Mouse (Mus musculus): ENCODE measurements around the gene Olfr1167. TPM values are rescaled to one million over a fixed set of nuclear protein-coding genes. Genes with fewer than 3 reads are reported as not detected.
"Not testable (repeated sequence)": the region's sequence is repeated elsewhere in the genome, so short reads cannot be mapped to it uniquely, and the experiment has no call there.

Olfr1167 gene
- not detected in 2 replicates for total RNA-seq (2017)

DNA sequence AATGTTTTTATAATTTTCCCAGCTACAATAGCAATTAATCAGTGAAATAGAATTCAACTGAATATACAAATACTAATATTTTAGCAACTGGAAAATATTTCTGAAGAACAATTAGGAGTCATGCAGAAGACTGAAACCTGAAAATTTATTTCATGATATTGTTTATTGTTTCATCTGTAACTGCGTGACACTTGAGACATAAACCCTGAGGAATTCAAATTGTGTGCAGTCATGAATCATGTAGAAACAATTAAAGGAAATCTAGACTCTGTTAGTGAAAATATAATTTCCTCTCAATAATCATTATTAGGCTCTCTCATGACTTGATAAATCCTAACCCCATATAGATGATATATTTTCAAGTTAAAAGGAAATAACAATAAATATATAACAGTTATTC, at the start of gene Olfr1167:
Gene Olfr1167, minus strand, starts transcription at position 101 of the 400 bp plus-strand sequence.
- not testable (repeated sequence) for ATAC-seq (ENCODE audit: extremely low read depth, insufficient number of reproducible peaks, low FRiP score, poor library complexity, severe bottlenecking)

DNA sequence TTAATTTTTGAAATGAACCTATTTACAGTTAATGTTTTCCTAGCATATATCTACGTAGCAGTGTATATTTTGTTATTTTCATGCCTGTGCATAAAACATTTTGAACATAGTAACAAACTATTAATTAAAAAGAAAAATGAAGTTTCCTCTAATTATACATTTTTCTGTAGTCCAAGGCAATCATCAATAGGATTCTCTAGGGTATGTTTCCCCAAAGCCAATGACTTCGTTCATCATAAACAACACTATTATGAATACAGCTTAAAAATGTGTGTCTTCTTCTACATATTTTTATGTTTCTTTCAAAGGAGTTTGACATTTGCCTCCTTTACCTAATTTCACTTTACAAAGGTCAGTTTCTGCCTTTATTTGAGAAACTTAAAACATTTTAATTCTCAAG, 26.6 kb upstream of the Olfr1167 start, which contains the start of gene Olfr1168:
Gene Olfr1168, plus strand, starts transcription at position 301 of the 400 bp plus-strand sequence.
- no peak for ATAC-seq (ENCODE audit: extremely low read depth, insufficient number of reproducible peaks, low FRiP score, poor library complexity, severe bottlenecking)

DNA sequence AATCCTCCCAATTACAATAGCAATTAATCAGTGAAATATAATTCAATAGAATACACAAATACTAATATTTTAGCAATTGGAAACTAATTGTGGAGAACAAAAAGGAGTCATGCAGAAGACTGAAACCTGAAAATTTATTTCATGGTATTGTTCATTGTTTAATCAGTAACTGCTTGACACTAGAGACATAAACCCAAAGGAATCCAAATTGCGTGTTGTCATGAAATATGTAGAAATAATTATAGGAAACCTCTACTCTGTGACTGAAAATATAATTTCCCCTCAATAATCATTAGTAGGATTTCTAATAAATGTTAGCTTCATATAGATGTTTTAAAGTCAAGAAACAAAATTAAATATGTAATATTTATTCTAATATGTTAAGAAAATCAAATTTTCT, 26.8 kb downstream of the Olfr1167 start, which contains the start of gene Olfr1166:
Gene Olfr1166, minus strand, starts transcription at position 101 of the 400 bp plus-strand sequence.
- ATAC-seq (ENCODE audit: extremely low read depth, insufficient number of reproducible peaks, low FRiP score, poor library complexity, severe bottlenecking), result no peak

Other genes starting within 250 kb of the Olfr1167 start
- gene Olfr1155, start 210.1 kb downstream of the Olfr1167 start, total RNA-seq (2017), result not detected in 2 replicates
- gene Olfr1156, start 202.1 kb downstream of the Olfr1167 start, total RNA-seq (2017), result 0.12 TPM in 1 of 2 replicates, not detected in the other
- gene Olfr1157, start 186.9 kb downstream of the Olfr1167 start, total RNA-seq (2017), result not detected in 2 replicates
- gene Olfr74, start 180.5 kb downstream of the Olfr1167 start, total RNA-seq (2017), result not detected in 2 replicates
- not detected in 2 replicates for gene Olfr1158, start 165.1 kb downstream of the Olfr1167 start, total RNA-seq (2017)
- gene Olfr1160, start 146.9 kb downstream of the Olfr1167 start, total RNA-seq (2017), result not detected in 2 replicates
- gene Olfr1161, start 132.4 kb downstream of the Olfr1167 start, total RNA-seq (2017), result not detected in 2 replicates
- gene Olfr73, start 117.5 kb downstream of the Olfr1167 start, total RNA-seq (2017), result not detected in 2 replicates
- gene Olfr1162, start 104.1 kb downstream of the Olfr1167 start, total RNA-seq (2017), result not detected in 2 replicates
- gene Olfr1163, start 83.4 kb downstream of the Olfr1167 start, total RNA-seq (2017), result not detected in 2 replicates
- not detected in 2 replicates for gene Olfr1164, start 61.2 kb downstream of the Olfr1167 start, total RNA-seq (2017)
- gene Olfr1166, start 26.9 kb downstream of the Olfr1167 start, total RNA-seq (2017), result not detected in 2 replicates
- not detected in 2 replicates for gene Olfr1168, start 26.7 kb upstream of the Olfr1167 start, total RNA-seq (2017)
- gene Olfr1170, start 73.1 kb upstream of the Olfr1167 start, total RNA-seq (2017), result not detected in 2 replicates
- gene Olfr1173, start 124.7 kb upstream of the Olfr1167 start, total RNA-seq (2017), result 0.35 TPM in 1 of 2 replicates, not detected in the other
- gene Olfr1174-ps, start 159.9 kb upstream of the Olfr1167 start, total RNA-seq (2017), result not detected in 2 replicates
- 0.12 TPM in 2 replicates for gene Olfr1175-ps, start 172.0 kb upstream of the Olfr1167 start, total RNA-seq (2017)
- gene Olfr1176, start 181.5 kb upstream of the Olfr1167 start, total RNA-seq (2017), result 0.49 TPM in 1 of 2 replicates, not detected in the other
- not detected in 2 replicates for gene Olfr1177-ps, start 191.3 kb upstream of the Olfr1167 start, total RNA-seq (2017)
- not detected in 2 replicates for gene Olfr1178, start 231.9 kb upstream of the Olfr1167 start, total RNA-seq (2017)

Measured in neutrophil, adult 5-6 weeks (primary cell).